Mouse (Mus musculus) induced T-regulatory cell, adult 2 months (primary cell): ENCODE measurements around the gene Rictor.
A peak's percentile ranks its signal among the peaks of the same experiment; 100 is the strongest.

ENCODE experiments used
- DNase-seq: peaks from one replicate; pipeline ENCODE4 v3.0.0-alpha.2; 2012; ENCODE audit warnings: low read depth

The Rictor gene

DNA sequence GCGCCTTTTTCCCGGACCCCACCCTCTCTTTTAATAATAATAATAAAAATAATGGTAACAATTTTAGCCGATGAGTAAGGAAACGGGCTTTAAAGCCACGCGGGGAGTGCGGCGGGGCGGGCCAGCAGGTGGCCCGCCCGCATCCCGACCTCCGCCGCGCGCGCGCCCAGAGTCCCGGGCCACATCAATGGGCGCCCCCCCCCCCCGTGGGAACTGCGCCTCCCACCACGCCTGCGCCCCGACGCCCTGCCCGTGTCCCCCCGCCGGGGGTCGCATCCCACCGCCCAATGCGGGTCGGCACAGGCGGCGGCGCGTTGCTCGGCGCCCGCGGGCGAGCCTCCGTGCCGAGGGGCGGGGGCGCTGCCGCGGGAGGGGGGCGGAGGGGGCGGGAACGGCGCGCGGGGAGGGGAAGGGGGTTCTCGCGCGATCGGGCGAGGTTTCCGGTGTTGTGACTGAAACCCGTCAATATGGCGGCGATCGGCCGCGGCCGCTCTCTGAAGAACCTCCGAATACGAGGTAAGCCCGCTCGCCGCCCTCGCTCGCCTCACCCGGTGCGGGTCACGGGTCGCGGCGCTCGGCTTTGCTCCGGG, at the start of gene Rictor:
Gene Rictor, plus strand, starts transcription at position 444 of the 590 bp plus-strand sequence.
- peak; percentile 92 for DNase-seq

DNA sequence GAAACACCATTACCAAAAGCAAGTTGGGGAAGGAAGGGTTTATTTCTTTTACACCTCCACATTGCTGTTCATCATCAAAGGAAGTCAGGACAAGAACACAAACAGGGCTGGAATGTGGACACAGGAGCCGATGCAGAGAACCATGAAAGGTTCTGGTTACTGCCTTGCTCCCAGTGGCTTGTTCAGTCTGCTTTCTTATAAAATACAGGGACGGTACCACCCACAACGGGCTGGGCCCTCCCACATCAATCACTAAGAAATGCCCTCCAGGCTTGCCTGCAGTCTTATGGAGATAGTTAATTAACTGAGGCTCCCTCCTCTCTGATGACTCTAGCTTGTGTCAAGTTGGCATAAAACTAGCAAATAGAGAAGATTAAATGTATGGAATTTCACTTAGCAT, 46.2 kb upstream of the Rictor start:
- DNase-seq: no peak

DNA sequence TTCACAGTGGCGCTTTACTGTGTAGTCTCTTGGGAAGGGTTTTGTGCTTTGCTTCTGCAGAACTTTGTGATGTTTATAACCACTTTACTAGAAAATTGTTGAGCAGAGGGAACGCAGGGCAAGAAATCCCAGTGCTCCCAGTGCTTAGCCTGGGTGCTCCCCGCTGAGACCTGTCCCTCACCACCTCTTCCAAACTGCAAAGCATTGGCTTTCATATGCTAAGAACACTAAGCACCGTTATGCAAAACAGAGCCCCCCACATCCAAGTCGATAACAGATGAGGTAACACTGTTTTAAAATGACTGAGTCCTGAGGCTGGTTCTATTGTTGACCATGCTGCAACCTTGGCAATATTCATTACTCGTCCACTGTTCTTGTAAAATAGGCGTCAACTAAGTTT, 44.2 kb upstream of the Rictor start:
- no peak for DNase-seq

DNA sequence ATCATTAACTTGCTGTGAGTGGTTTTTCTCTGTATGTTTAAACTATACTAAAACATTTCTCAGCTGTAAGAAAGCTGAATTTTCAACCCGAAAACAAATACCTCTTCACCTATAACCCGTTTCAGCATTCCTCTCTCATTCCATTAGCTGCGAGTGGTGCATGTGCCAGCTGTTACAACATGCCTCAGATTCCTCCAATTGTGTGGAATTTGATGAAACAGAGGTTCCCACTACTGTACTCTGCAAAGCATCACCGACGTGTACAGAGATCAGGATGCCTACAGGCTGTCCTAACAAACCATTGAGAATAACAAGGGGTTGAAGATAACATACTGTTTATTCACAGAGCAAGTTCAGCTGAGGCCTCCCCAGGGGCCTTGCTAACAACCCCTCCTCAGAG, 42.1 kb upstream of the Rictor start:
- DNase-seq: no peak

DNA sequence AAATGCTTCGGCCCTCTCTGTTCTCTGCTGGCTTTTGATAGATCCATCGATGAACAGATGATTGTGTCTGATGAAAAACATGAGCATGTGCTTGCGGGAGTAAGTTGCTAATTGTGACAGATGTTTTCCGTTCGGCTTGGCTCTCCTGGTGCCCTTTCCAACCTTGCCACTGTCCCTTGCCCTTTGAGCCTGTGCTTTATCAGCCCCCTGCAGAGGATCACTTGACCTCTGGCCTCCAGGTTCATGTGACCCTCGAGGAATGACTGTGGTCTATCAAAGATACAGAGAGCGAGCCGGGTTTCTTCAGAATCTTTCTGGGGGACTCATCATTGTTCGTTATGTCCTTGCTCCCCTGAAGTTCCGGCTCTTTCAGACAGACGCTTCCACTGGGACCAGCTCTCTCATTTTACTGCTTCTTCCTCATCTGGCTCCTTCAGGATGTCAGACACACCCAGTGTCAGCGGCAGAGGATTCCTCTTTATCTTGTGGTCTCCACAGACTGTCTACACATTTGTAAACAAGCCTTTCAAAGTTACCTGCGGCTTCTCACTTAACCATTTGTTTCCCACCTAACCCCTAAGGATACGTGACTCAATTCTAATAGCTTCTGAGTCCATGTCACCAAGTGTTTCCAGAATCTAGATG, 39.3 kb upstream of the Rictor start:
- no peak for DNase-seq

DNA sequence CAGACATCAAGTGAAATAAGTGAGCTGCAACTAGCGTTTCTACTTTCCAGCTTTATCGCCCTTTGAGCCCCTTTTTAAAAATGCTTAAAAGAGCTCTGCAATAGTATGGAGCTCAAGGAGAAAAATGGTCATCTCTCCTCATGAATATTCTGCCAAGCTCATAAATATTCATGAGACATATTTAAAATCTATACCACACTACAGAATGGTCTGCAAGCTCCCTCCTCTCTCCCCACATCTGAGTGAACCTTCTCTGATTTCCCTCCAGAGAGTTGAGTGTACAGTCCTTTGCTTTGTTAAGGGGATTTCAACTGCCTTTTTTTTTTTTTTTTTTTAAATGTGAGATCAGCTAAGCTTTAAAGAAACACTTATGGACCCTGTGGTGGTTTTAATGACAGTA, 29.7 kb upstream of the Rictor start:
- DNase-seq: no peak

DNA sequence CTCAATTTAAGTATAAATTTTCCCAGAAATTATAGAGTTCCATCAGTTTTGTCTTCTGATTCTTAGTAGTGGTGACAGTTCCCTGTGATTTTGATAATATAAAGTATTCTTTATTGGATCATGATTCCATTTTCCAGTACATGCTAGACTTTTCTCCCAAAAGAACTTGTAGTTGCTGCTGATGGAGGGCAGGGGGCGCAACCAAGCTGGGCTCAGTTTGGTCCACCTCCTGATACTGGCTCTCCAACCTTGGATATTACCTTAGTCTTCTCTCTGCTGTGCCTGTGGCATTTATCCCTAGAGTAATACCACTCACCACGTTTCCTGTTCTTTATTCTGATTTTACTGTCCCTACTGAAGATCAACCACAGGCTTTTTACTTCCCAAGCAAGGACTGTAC, 6.0 kb upstream of the Rictor start:
- DNase-seq: peak; percentile 50

DNA sequence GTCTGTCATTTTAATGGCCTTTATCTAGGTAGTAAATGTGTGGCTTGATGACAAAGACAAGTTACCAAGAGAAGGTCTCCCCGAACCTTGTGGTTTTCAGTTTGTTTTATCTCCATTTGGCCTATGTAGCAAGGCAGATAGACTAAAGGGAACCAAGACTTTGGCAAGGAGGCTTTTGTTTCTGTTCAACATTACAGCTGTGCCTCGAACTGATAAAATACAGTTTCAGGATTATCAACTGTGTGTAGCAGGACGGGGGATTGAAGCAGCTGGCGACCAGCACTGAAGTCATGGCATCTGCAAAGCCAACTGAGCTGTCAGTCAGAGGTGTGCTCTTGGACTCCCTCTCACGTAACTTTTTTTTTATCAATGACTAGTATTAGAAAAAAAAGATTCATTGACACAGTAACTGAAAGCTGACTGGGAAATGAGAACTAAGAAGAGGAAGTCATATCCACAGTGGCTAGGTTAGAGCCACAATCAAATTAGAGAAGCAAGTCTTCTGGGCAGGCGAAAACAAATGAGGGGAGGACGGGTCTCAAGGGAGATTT, 2.8 kb upstream of the Rictor start:
- peak; percentile 46 for DNase-seq

DNA sequence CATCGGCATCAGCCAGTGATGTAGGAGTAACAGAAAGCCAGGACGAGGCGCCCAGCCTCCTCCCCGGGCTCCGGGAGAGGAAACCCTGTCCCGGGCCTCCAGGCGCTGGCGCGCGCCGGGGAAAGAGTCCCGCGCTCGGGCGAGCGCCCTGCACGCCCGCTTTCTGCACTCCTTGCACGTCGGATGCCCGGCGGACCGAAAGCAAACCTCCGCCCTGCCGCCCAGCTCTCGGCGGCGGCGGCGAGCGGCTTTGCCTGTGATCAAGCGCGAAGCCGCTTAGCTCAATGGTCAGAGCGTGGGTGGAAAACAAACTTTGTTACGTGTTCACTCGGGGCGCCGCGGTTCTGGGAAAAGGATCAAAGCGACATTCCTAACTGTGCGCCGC, 636 bp upstream of the Rictor start:
- DNase-seq: peak; percentile 72

DNA sequence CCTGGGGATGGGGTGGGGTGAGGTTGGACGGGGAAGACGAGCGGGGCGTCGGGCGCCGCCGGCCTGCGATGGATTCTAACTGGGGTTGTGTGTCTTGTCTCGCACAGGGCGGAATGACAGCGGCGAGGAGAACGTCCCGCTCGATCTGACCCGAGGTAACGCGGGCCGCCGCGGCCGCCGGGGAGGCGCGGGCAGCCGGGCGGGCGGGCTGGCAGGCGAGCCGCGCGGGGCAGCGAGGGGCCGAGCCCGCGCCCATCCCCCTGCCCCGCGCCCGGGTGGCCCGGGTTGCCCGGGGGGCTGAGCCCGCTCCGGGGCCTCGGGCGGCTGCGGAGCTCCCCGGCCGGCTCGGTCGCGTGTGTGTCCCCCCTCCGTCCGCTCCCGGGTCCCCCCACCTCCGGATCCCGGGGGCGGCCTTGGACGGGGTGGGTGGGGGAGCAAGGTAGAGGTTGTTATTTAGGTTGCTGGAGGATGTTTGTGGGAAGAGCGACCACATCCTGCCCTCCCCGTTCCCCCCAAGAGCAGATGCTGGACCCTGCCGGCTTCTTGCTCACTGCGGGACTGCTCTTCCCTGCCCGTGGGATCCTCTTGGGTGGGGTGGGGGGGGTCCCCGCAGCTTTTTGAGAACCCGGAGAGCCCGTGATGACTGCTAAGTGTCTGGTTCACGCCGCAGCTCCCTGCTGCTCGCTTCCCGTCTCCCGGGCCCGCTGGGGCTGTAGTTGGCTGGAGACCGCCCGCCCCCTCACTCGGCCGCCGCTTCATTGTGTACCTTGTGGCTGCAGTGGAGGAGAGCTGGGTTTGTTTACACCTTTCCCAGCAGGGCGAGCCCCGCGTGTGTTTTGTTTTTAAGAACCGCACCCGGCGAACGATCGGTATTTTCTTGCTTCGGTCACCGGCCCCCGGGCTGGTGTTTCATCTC, 605 bp downstream of the Rictor start:
- peak; percentile 68 for DNase-seq

DNA sequence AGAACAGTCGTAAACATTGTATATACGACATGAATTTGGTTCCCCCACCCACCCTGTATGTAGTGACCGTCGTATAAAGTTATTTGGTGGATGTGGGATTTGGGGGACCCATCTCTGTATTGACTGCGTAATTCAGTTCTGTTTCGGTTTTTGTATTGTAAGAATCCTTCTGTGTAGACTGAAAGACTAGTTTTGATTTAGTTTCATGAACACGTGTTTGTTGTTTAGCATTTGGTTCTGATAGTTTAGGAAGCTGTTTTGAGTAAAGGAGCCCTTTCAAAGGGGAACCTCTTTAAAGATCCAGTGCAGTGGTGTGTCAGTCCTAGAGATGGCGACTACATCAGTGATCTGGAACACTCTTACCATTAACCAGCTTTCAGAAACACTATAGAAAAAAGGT, 1.4 kb downstream of the Rictor start:
- peak; percentile 49 for DNase-seq

DNA sequence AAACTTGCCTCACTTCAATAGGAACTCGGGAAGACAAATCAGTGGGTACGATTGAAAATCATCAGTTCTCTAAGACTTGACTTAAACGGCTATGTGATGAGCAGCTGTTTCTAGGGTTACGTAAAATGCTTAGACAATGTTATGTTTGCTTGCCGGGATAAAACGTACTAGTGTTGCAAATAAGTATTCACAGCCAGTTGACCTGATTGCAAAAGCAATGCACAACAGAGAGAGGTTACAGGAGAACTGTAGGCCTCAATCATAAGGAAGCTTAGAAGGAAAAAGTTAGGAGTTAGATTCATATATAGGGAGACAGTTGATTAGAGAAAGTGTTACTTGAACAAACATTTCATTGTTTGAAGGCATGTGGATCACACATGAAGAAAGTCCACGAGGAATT, 2.2 kb downstream of the Rictor start:
- DNase-seq: no peak

DNA sequence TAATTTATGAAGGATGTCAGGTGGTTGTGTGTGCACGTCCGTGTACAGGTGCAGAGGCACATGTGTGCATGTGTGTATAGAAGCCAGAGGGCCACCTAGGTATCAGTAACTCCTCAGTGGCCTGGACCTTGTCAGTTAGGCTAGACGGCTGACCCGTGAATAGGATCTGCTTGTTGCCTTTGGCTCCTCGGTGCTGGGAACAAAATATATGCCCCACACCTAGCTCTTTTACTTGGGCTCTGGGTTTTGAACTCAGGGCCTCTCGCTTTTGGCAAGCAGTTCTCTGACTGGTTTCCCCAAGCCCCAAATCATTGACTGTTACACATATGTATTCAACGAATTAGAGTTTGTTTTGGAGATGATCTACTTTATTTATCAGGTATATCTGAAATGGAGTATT, 3.0 kb downstream of the Rictor start:
- no peak for DNase-seq

DNA sequence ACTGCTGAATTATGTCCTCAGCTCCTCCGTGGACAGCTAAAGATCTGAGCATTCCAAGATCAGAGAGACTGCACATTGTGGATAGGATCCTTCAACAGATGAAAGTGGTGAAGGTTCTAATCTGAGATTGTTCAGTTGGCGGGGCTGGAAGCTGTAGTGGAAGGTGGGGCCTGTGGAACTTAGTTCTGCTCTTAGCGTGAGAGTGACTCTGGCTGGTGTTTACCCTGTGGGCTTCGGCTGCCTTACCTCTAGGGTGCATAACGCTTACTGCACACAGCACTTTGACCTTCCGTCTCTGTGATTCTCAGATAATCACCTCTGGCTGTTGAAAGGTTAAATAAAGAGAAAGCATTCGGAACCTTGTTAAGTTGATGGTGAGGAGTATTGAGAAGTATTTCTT, 6.6 kb downstream of the Rictor start:
- DNase-seq: no peak

DNA sequence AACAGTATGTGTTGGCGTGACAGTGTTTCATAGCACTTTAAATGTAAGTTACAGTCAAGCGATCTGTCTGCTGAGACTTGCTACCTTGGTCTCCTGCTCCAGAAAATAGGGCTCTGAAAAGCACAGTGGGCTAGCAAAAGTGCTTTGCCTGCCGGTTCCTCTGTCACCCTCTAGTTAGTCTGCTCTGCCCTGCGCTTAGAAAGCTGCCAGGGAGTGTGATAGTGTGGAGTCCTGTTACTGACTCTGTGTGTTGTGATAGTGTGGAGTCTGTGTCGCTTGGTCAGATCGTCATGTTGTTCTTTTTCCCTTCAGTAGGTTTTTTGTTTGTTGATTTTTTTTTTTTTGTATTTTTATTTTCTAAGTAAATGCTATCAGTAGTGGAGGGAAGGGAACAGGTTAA, 7.1 kb downstream of the Rictor start:
- no peak for DNase-seq

DNA sequence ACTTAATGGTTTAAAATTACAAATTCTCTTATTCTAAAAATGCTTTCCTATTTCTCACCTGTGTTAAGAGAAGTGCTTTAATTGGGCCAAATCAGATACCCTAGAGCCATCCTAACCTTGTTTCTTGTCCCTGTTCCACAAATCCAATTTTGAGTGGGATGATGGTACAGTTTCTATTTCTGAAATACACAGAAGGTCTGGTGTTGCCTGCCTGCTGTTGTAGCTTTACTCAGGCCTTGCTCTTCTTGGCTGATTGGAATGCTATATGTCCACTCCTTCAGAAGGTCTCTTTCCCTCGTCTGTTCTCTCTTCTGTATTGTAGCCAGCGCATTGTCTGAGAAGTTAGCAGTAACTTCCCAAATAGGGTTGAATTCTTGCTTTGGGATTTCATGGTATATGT, 13.2 kb downstream of the Rictor start:
- DNase-seq: no peak

DNA sequence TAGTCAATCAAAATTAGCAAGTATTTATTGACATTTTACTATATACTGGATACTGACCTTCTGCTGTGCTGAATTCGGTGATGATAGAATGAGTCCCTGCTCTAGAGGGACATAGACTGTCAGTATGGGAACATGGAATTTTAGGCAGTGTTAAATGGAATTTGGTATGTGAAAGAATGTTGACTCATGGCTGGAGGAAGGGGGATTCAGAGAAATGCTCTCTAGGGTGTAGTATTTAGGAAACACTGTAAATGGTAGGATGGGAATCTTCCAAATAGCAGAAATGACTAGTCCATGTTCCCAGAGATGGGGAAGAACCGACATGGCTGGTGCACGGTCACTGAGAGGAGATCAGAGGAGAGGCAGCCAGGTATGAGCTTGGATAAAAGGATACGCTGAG, 13.6 kb downstream of the Rictor start:
- DNase-seq: no peak

DNA sequence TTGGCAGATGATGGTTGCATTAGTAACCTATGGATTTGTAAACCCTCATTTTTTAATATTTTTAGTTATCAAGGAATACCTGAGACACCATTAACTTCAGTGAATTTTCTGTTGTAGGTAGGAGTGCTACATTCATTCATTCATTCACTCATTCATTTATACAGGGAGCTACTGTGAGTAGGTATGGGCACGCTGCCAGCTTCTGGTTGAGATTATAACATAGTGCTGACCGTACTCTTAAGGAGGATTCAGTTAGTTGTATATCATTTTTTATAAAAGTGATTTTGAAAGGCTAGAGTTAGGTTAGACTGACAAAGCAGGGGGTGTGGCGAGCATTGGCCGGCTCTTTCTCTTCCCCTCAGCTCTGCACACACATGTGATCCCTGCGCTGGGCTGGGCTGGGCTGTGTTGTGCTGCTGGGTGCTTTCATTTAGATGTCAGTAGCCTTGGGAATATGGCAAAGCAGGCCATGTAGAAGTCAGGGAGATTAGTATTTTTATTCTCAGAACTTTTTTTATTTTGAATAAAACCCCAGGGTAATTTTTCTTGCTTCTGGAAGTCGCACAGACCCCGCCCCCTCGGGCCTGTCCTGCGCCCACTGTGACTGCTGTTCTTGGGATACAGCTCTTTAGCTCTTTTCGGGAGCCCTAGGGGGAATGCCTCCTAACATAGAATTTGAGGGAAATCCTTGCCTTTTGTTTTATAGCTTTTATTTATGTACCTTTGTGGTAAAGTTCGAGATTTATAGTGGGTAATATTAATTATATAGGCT, 14.4 kb downstream of the Rictor start:
- no peak for DNase-seq

DNA sequence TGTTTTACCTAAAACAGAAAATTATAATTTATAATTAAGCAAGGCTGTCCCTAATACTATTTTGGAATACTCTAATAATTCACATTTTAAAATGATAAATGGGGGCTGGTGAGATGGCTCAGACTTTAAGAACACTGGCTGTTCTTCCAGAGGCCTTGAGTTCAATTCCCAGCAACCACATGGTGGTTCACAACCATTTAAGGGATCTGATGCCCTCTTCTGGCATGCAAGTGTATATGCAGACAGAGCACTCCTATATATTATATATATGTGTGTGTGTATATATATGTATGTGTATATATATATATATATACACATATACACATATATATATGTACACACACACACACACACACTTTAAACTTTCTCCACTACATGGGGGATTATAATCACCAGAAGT, 15.2 kb downstream of the Rictor start:
- DNase-seq: peak; percentile 37

DNA sequence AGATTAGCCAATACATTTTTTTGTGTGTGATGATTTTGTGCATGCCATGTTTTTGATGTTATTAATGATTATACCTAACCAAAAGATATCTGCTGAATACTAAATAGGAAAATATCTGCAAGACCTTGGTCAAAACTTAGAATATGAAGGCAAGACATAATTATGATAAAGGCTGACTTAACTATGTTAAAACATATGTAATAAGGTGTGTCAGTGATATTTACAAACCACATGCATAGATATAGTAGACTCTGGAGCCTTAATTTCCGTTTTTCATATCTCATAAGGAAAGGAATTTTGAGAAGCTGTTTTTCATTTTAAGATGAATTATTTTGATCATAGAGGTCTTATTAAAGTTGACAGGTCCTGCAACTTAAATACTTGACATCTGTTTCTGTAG, 16.3 kb downstream of the Rictor start:
- no peak for DNase-seq

DNA sequence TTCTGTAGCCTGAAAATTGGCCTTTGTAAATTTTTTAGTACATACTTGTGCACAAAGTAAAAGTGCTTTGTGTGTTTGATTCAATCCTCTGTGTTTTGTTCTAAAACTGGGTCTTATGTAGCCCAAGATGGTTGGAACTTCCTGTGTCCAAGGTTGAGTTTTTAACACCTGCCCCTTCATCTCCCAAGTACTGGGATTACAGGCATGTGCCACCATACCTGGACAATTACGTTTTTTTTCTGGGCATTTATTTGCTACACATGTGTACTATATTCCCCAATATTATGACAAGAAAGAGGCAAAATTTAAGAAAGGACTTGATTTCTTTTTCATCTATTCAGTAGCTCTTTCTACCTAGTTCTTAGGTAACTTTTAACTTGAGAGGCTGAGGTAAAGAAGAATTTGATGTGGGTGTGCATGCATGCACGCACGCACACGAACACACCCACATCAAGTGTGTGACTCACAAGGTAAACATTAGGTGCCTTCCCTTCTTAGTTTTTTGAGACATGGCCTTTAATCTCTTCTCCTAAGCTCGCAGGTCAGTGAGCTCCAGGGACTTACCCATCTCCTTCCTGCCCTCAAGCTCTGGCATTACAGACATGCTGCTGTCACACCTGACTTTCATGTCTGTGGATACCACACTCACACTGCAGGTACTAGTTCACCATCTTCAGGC, 18.1 kb downstream of the Rictor start:
- DNase-seq: peak; percentile 42

DNA sequence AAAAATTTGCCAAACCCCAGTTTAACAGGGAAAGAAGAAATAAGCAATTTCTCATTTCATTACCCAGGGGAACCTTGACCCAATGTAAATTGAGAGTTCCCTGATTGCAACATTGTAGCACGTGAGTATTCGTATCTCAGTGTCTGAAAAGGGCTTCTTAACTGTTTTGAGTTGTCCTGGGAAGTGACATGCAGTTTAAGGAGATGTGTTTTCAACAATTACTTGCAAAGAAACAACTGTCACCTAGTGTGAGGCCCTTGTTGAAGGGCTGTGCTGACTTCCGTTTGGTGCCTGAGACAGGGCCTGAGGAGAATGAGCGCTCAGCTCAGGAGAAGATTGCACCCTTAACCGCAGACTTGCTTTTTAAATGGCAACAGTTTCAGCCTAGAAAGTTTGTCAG, 24.9 kb downstream of the Rictor start:
- no peak for DNase-seq
